Mouse (Mus musculus) embryonic facial prominence, embryonic 11.5 days (tissue): ENCODE results near the gene Lyrm7. TPM values are rescaled to one million over a fixed set of nuclear protein-coding genes. Genes with fewer than 3 reads are reported as not detected.

Experiments
- ATAC-seq: fragments of 200-750 bp; cut with Nextera tagmentation; replicated peaks from 2 replicates; pipeline ENCODE4 v1.8.0; 2017; ENCODE audit warnings: low read depth; ENCODE audit not compliant: insufficient number of reproducible peaks, low FRiP score, low TSS enrichment
- DNase-seq: peaks from one replicate; pipeline ENCODE4 v3.0.0-alpha.2; 2015; ENCODE audit warnings: low spot score
- H3K27ac ChIP-seq: fragments of 300-500 bp; sonication (generic); replicated peaks from 2 replicates; pipeline ENCODE4 v1.5.1; 2014; ENCODE audit warnings: mild to moderate bottlenecking, low read depth, low read length, control low read depth
- H3K27me3 ChIP-seq: fragments of 300-500 bp; sonication (generic); 2 replicates; pipeline ENCODE4 v1.6.1; 2014; ENCODE audit warnings: mild to moderate bottlenecking, low read length, moderate library complexity, mixed read lengths; ENCODE audit not compliant: control insufficient read depth, insufficient read depth
- H3K36me3 ChIP-seq: fragments of 300-500 bp; sonication (generic); replicated peaks from 2 replicates; pipeline ENCODE4 v1.6.1; 2014; ENCODE audit warnings: low read depth, mild to moderate bottlenecking, low read length, moderate library complexity, mixed read lengths; ENCODE audit not compliant: control insufficient read depth, insufficient read depth
- H3K4me1 ChIP-seq: fragments of 300-500 bp; sonication (generic); 2 replicates; pipeline ENCODE4 v1.6.1; 2014; ENCODE audit warnings: low read length, mixed read lengths; ENCODE audit not compliant: control insufficient read depth, insufficient read depth
- H3K4me2 ChIP-seq: fragments of 300-500 bp; sonication (generic); 2 replicates; pipeline ENCODE4 v1.6.1; 2014; ENCODE audit warnings: low read depth, mild to moderate bottlenecking, control low read depth, low read length, moderate library complexity
- H3K4me3 ChIP-seq: fragments of 300-500 bp; sonication (generic); 2 replicates; pipeline ENCODE4 v1.5.1; 2014; ENCODE audit warnings: low read depth, low read length, control low read depth
- H3K9ac ChIP-seq: fragments of 300-500 bp; sonication (generic); replicated peaks from 2 replicates; pipeline ENCODE4 v1.6.1; 2014; ENCODE audit warnings: mild to moderate bottlenecking, control low read depth, low read length
- H3K9me3 ChIP-seq: fragments of 300-500 bp; sonication (generic); replicated peaks from 2 replicates; pipeline ENCODE4 v1.6.1; 2016; ENCODE audit warnings: mild to moderate bottlenecking, low read length, inconsistent platforms, mixed read lengths; ENCODE audit not compliant: control insufficient read depth
- WGBS: fragments of 180-500 bp; shearing (Covaris S2); extraction: QIAGEN DNeasy Blood & Tissue Kit; methylation state at CpG from one replicate; pipeline ENCODE4 v1.1.7; 2014; 5-methylcytosine and 5-hydroxymethylcytosine counted together
- polyA plus RNA-seq: library from polyadenylated mRNA; unstranded; fragments of >200 nt; fragmentation: Nextera tagmentation; extraction: Ambion mirVana; gene quantifications from 2 replicates; pipeline ENCODE4 v1.2.1, GENCODE M21; 2014

Lyrm7 gene
- polyA plus RNA-seq, 1 experiment from 2014 or later: 7.4 TPM

DNA sequence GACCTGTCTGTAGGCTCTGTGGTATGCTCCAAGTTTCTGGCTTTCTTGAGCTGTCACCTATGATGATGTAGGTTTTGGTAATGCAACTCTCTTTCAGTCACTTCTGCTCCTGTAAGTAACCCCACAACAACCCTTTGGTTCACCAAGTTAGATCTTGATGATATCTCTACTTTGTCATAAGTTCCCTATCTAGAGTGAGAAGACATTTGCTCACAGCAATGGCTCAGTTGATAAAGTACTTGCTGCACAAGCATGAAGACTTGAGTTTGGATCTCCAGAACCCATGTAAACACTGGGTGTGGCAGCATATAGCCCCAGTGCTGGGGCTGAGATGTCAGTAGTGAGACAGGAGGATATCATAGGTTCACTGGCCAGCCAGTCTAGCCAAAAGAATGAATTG is 45.1 kb downstream of the Lyrm7 start:
- H3K4me1 ChIP-seq: no peaks in the 10 kb centered on the region
- ATAC-seq: no peak
- H3K4me2 ChIP-seq: no peak overlapping the region
- no peak for DNase-seq
- no peak overlapping the region for H3K4me3 ChIP-seq
- H3K9me3 ChIP-seq: no peaks in the 10 kb centered on the region
- H3K9ac ChIP-seq: no peak overlapping the region
- no peaks in the 10 kb centered on the region for H3K36me3 ChIP-seq
- no peak overlapping the region for H3K27ac ChIP-seq
- no peaks in the 10 kb centered on the region for H3K27me3 ChIP-seq

DNA sequence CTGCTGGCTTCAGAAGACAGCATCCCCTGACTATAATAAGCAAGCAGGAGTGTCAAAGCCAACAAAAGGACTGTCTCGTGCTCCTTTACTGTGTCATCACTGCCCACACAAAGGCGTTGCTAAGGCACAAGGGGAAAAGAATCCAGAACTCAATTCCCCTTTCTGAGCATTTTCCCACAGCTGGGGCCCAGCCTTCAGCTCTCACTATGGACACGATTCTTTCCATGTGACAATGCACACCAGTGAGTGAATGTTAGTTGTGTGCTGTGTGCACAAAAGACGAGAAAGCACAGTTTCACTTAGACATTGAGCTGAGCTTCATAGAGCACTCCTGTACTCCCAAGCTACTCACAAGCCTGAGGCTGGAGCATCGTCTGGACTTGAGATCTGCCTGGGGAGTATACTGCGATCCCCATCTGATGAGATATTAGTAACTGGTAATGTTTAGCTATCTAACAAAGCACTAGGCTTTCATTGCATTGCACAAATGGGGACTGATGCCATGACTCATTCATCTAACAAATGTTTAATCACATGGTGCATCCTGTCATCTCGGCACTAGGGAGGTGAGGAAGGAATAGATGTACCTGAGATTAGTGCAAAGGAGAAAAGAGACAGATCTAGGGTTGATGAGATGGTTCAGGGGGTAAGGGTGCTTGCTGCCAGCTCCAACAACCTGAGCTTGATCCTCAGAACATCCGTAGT is 47.8 kb downstream of the Lyrm7 start:
- ATAC-seq: peak; percentile 52; the same call in 1 of the 2 replicates
- whole genome bisulfite sequencing: 59% methylated on average over 8 of the region's 8 CpGs
- DNase-seq: peak; percentile 22
- no peak overlapping the region for H3K4me3 ChIP-seq
- no peaks in the 10 kb centered on the region for H3K9me3 ChIP-seq
- no peak overlapping the region for H3K4me2 ChIP-seq
- H3K27ac ChIP-seq: no peak overlapping the region
- H3K36me3 ChIP-seq: no peaks in the 10 kb centered on the region
- no peaks in the 10 kb centered on the region for H3K4me1 ChIP-seq
- H3K27me3 ChIP-seq: no peaks in the 10 kb centered on the region
- no peak overlapping the region for H3K9ac ChIP-seq

DNA sequence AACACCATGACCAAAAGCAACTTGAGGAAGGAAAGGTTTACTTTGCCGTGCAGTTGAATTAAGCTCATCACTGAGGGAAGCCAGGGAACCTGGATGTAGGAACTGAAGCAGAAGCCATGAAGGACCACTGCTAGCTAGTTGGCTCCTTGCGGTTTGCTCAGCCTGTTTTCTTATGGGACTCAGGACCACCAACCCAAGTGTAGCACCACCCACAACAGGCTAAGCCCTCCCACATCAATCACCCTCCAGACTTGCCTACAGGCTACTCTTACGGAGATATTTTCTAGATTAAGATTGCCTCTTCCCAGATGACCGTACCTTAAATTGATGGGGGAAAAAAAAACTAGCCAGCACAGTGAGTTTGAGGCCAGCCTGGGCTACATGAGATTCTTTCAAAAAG is 48.4 kb downstream of the Lyrm7 start:
- no peak for DNase-seq
- 68% methylated on average over 4 of the region's 4 CpGs for WGBS

DNA sequence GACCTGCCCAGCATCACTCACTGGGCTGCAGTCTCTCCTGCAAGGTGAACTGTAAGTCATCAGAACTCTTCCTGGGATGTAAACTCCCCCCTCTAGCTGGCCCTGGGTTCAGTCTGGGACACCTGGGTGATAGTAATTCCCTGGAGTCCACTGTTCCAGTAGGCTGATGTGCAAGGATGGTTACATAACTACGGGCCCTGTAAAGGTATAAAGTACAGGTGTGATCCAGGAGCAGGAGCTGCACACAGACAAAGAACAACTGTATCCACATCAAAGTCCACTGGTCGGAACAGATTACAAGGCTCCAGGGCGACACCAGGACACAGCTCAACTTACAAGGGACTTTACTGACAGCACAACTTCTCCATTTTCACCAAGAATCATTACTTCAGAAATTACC is 49.7 kb downstream of the Lyrm7 start:
- Histone ChIP-seq H3K27ac (no peak overlapping the region), H3K36me3 (no peaks in the 10 kb centered on the region), H3K4me1 (no peaks in the 10 kb centered on the region), H3K4me2 (no peak overlapping the region), H3K9me3 (no peaks in the 10 kb centered on the region), H3K9ac (no peak overlapping the region), H3K4me3 (no peak overlapping the region), H3K27me3 (no peaks in the 10 kb centered on the region)
- no peak for DNase-seq
- no peak for ATAC-seq
- WGBS: 66% methylated on average over 3 of the region's 3 CpGs

More for the DNA sequence above, 48.4 kb downstream of the Lyrm7 start:
- Histone ChIP-seq H3K36me3 (no peaks in the 10 kb centered on the region), H3K4me3 (no peak overlapping the region), H3K9me3 (no peaks in the 10 kb centered on the region), H3K27me3 (no peaks in the 10 kb centered on the region), H3K4me1 (no peaks in the 10 kb centered on the region), H3K9ac (no peak overlapping the region), H3K4me2 (no peak overlapping the region), H3K27ac (no peak overlapping the region)
- no peak for ATAC-seq

DNA sequence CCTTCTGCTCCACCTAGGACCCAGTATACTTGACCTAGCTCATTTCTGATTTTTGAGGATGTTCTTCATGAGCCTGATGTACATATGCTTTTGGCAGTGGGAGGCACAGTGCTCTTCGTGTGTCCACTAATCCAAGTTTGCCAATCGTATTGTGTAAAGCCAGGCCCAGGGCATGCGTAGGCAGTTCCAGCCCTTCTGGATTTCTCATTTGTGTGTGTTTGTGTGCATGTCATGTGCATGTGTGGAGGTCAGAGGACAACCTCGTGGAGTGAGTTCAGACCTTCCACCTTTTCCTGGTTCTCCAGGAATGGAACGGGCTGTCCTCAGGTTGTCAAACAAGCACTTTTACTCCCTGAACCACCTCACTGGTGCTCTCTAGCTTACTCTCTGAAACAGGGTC is 51.1 kb downstream of the Lyrm7 start:
- Histone ChIP-seq H3K9ac (no peak overlapping the region), H3K4me3 (no peak overlapping the region), H3K36me3 (no peaks in the 10 kb centered on the region), H3K27me3 (no peaks in the 10 kb centered on the region), H3K4me2 (no peak overlapping the region), H3K4me1 (no peaks in the 10 kb centered on the region), H3K9me3 (no peaks in the 10 kb centered on the region), H3K27ac (no peak overlapping the region)
- no peak for DNase-seq
- ATAC-seq: no peak
- 82% methylated on average over 5 of the region's 5 CpGs for WGBS

DNA sequence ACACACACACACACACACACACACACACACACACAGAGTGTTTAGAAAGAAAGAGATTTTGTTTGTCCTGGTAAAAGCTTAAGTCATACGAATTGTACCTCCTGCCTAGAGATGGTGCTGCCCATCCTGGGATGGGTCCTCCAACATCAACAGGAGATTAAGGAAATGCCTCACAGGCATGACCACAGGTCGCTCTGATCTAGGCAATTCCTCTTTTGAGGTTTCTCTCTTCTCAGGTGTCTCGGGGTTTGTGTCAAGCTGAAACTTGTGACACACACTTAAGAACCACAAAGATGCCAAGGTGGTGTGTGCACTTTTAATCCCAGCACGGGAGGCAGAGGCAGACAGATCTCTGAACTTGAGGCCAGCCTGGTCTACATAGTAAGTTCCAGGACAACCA is 52.5 kb downstream of the Lyrm7 start:
- Histone ChIP-seq H3K36me3 (no peaks in the 10 kb centered on the region), H3K9me3 (no peaks in the 10 kb centered on the region), H3K4me2 (no peak overlapping the region), H3K4me3 (no peak overlapping the region), H3K27ac (no peak overlapping the region), H3K9ac (no peak overlapping the region), H3K4me1 (no peaks in the 10 kb centered on the region), H3K27me3 (no peaks in the 10 kb centered on the region)
- DNase-seq: no peak
- no peak for ATAC-seq
- WGBS: 74% methylated on average over 4 of the region's 4 CpGs

DNA sequence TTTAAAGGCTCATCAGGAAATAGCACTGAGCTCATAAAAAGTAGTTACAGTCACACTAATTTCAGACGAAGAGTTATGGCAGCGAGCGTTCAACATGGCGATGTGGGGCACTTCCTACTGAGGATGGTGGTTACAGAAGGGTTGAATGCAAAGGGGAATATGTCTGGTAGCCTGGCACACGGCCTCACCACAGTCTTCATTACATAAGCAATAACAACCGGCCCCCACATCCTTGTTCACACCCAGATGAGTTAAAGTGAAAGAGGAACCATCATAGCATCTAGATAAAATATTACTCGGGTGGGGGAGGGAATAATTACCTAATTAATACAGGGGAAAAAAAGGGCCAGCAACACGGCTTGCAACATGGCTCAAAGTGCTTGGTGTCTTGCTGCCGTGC is 53.0 kb downstream of the Lyrm7 start:
- no peak for ATAC-seq
- no peak for DNase-seq
- no peaks in the 10 kb centered on the region for H3K9me3 ChIP-seq
- no peak overlapping the region for H3K4me2 ChIP-seq
- H3K27me3 ChIP-seq: no peaks in the 10 kb centered on the region
- H3K9ac ChIP-seq: no peak overlapping the region
- no peak overlapping the region for H3K4me3 ChIP-seq
- no peaks in the 10 kb centered on the region for H3K4me1 ChIP-seq
- H3K27ac ChIP-seq: no peak overlapping the region
- H3K36me3 ChIP-seq: no peaks in the 10 kb centered on the region
- whole genome bisulfite sequencing: 84% methylated on average over 9 of the region's 9 CpGs

DNA sequence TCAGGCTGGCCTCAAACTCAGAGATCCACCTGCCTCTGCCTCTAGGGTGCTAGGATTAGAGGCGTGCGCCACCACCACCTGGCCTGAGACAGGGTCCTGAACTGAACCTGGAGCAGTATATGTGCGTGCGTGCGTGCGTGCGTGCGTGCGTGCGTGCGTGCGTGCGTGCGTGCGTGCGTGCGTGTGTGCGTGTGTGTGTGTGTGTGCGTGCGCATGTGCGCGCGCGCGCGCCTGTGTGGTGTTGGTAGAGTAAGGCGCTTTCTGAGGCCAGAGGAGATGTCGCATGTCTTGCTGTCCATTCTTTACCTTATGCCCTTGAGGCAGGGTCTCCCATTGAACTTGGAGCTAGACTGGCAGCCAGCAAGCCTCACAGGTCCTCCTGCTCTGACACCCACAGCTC is 53.8 kb downstream of the Lyrm7 start:
- WGBS: 97% methylated on average over 28 of the region's 28 CpGs
- Histone ChIP-seq H3K4me1 (no peaks in the 10 kb centered on the region), H3K4me2 (no peak overlapping the region), H3K9ac (no peak overlapping the region), H3K36me3 (no peaks in the 10 kb centered on the region), H3K9me3 (no peaks in the 10 kb centered on the region), H3K4me3 (no peak overlapping the region), H3K27ac (no peak overlapping the region), H3K27me3 (no peaks in the 10 kb centered on the region)
- DNase-seq (no peak), ATAC-seq (no peak)
